Mouse (Mus musculus) small intestine, adult 2 months (tissue): ENCODE data around the gene Mansc4. TPM values are rescaled to one million over a fixed set of nuclear protein-coding genes. Genes with fewer than 3 reads are reported as not detected.
A peak's percentile ranks its signal among the peaks of the same experiment; 100 is the strongest.

Source experiments
- H3K27ac ChIP-seq: fragments of 200-500 bp; 2 replicates; pipeline ENCODE4 v1.5.1; 2012; ENCODE audit warnings: low read depth, low read length, control low read depth, inconsistent platforms; ENCODE audit not compliant: insufficient read depth
- H3K27me3 ChIP-seq: fragments of 200-500 bp; 2 replicates; pipeline ENCODE4 v1.6.1; 2012; ENCODE audit warnings: mild to moderate bottlenecking, moderate library complexity, low read length, inconsistent platforms; ENCODE audit not compliant: control insufficient read depth, insufficient read depth
- H3K36me3 ChIP-seq: fragments of 200-500 bp; 2 replicates; pipeline ENCODE4 v1.6.1; 2012; ENCODE audit warnings: mild to moderate bottlenecking, low read length, control low read depth, inconsistent platforms; ENCODE audit not compliant: control insufficient read depth, insufficient read depth
- H3K4me1 ChIP-seq: fragments of 200-500 bp; 2 replicates; pipeline ENCODE4 v1.6.1; 2012; ENCODE audit warnings: low read length, inconsistent platforms, mixed read lengths; ENCODE audit not compliant: control insufficient read depth, insufficient read depth, insufficient read length
- H3K4me3 ChIP-seq: fragments of 200-500 bp; 2 replicates; pipeline ENCODE4 v1.5.1; 2012; ENCODE audit warnings: low read depth, mild to moderate bottlenecking, control low read depth, inconsistent platforms, low read length, moderate library complexity
- CTCF ChIP-seq: fragments of 200-500 bp; IDR thresholded peaks from 2 replicates; pipeline ENCODE4 v1.5.1; 2012; ENCODE audit warnings: low read depth, mild to moderate bottlenecking, control low read depth, inconsistent platforms, low read length, moderate library complexity, mixed read lengths; ENCODE audit not compliant: insufficient replicate concordance, insufficient read length; ENCODE audit errors: extremely low read depth
- POLR2A ChIP-seq: fragments of 200-500 bp; IDR thresholded peaks from 2 replicates; pipeline ENCODE4 v1.6.1; 2012; ENCODE audit warnings: low read depth, mild to moderate bottlenecking, control low read depth, inconsistent platforms, low read length, moderate library complexity
- WGBS: fragments of 180-500 bp; shearing (Covaris S2); methylation state at CpG from one replicate; pipeline ENCODE4 v1.1.7; 2018; 5-methylcytosine and 5-hydroxymethylcytosine counted together
- polyA plus RNA-seq: library from polyadenylated mRNA; depleted of rRNA; stranded (reverse); fragments of >200 nt; gene quantifications from 2 replicates; pipeline ENCODE4 v1.2.3, GENCODE M21; 2012; rRNA removed

Gene Mansc4
- polyA plus RNA-seq, 1 experiment, result 0.24 TPM

DNA sequence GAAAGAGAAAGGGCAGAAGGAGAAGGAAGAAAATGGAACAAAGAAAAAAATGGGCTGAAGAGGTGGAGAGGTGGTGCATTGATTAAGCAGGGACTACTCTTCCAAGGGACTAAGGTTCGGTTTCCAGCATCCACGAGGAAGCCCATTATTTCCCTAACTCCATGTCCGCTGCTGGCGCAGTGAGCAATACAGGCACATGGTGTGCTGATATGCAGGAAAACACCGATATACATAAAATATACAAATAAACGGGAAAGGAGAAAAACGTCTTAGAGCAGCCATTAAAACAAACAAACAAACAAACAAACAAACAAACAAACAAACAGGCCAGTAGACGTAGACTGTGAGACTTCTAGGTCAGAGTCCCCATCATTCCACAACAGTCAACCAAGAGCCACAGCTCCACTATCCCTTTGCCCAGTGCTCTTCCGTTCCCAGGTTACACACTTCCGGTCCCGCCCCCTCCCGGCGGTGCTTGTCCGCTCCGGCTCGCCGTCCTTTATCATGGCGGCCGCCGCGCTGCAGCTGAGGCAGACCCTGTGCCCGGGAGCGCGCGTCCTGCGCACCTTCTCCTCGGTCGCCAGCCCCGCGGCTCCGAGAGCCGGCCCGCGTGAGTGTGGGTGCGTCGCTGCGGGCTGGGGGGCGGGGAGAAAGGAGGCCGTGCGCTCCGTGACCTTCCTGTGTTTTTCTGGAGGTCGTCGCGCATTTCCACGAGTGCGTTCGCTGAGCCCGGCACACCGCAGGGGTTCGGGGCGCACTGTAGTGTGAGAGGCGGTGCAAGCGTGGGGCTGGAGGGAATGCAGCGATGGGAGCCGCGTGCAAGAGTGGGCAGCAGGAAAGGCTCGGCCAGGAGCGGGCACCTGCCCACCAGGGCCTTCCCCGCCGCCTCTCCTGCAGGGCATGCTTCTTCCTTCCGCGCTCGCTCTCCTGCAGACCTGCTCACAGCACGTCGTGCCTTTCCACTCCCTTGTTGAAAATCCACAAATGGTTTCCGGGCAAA is 44.2 kb downstream of the Mansc4 start, which contains the start of gene Mrps35:
TSS of gene Mrps35 (plus strand) at position 474 of the 1,000 bp plus-strand sequence.
- 2% methylated on average over 66 of the region's 66 CpGs for WGBS
- TF ChIP-seq CTCF (no peak), POLR2A (peak; percentile 88)
- peaks cover 9% of the 10 kb centered on the region for H3K36me3 ChIP-seq
- peak within 1 kb of the TSS; percentile 56 for H3K27ac ChIP-seq
- peak within 1 kb of the TSS; percentile 78 for H3K4me3 ChIP-seq
- peaks cover 6% of the 10 kb centered on the region; the same call in 1 of the 2 replicates for H3K4me1 ChIP-seq
- H3K27me3 ChIP-seq, result no peaks in the 10 kb centered on the region

DNA sequence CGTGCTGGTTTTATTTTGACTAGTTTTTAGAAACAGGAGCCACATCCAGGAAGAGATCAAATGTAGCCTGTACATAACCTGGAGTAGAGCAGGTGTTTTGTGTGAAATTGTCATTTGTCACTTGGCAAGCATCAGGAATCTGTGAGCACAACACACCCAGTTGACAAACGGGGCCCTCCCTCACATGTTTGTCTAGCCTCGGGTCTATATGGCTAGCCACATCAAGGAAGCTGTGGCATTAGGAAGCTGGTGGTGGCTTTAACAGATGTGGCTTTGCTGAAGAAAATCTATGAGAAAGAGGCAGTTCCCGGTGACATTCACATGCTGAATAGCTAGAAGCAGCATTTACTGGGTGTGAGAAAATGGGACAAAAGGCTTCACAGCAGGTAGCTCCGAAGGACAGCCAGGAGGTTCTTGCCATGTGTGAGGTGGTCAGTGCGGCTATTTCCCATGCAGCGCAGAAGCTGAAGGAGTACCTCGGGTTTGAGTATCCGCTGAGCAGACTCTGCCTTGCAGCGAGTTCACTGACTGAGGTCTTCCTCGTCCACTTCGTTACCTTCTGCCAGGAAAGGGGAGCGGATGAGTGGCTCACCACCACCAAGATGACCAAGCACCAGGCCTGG is 54.4 kb downstream of the Mansc4 start, which contains the start of gene Rep15:
TSS of gene Rep15 (plus strand) at position 282 of the 623 bp plus-strand sequence.
- Histone ChIP-seq H3K27ac (peak within 1 kb of the TSS; percentile 5; the same call in 1 of the 2 replicates), H3K4me3 (peak within 1 kb of the TSS; percentile 37), H3K36me3 (peaks cover 14% of the 10 kb centered on the region), H3K27me3 (no peaks in the 10 kb centered on the region), H3K4me1 (no peaks in the 10 kb centered on the region)
- no peak for TF ChIP-seq CTCF
- no peak for TF ChIP-seq POLR2A
- 70% methylated on average over 13 of the region's 13 CpGs for WGBS

- Histone ChIP-seq H3K27ac (no peak overlapping the region), H3K4me1 (no peaks in the 10 kb centered on the region), H3K27me3 (no peaks in the 10 kb centered on the region), H3K4me3 (no peak overlapping the region), H3K36me3 (peaks cover 20% of the 10 kb centered on the region)
- no peak for TF ChIP-seq CTCF
- no peak for TF ChIP-seq POLR2A
- 88% methylated on average over 15 of the region's 15 CpGs for WGBS
These were observed 56.5 kb downstream of the Mansc4 start for GRCm38 (mm10) chr6:147030096-147030885.

DNA sequence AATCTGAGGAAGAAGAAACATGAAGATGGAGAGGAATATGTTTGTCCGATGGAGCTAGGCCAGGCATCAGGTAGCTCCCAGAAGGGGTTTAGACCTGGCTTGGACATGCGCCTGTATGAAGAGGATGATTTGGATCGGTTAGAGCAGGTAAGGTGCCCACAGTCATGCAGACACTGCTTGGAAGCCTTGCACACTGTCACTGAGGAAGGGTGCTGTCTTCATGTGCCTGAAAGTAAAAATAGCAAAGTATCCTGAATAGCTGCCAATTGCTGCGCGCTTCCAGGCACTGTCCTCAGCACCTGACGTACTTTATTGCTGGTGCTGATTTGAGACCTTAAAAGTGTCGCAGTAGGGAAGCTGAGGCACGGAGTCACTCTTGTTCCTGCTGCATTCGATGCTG is 57.2 kb downstream of the Mansc4 start:
- no peak overlapping the region for H3K4me3 ChIP-seq
- no peaks in the 10 kb centered on the region for H3K4me1 ChIP-seq
- peaks cover 21% of the 10 kb centered on the region for H3K36me3 ChIP-seq
- TF ChIP-seq POLR2A (no peak), CTCF (no peak)
- no peak overlapping the region for H3K27ac ChIP-seq
- 92% methylated on average over 9 of the region's 9 CpGs for WGBS
- H3K27me3 ChIP-seq, result no peaks in the 10 kb centered on the region

DNA sequence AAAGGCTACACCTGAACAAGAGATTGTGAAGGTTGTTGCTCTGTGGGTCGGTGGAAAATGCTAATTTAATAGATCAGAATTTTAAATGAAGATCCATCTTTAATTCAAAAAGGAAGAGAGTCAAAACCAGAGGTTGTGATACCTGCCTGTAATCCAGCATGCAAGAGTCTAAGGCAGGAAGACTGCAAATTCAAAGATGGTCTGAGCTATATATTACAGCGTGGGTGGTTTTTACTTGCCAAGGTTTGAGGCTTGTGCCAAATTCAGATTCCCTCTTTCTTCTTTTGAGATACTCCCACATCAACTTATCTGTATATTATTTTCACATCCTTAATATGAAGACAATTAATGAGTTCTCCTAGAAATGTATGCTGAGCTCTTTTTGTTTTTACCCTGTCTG is 58.4 kb downstream of the Mansc4 start:
- H3K4me1 ChIP-seq, result no peaks in the 10 kb centered on the region
- H3K27ac ChIP-seq, result no peak overlapping the region
- no peak overlapping the region for H3K4me3 ChIP-seq
- TF ChIP-seq POLR2A (no peak), CTCF (no peak)
- H3K36me3 ChIP-seq, result peaks cover 21% of the 10 kb centered on the region
- H3K27me3 ChIP-seq, result no peaks in the 10 kb centered on the region
- WGBS, result 88% methylated on average over 2 of the region's 2 CpGs

Other genes starting within 250 kb of the Mansc4 start
- gene Smco2, start 236.9 kb downstream of the Mansc4 start, polyA plus RNA-seq, result not detected in 2 replicates
- gene Ppfibp1, start 198.5 kb downstream of the Mansc4 start, polyA plus RNA-seq, result 1.6 and 3.3 TPM in 2 replicates
- not detected in 2 replicates for gene 1700034J05Rik, start 132.6 kb downstream of the Mansc4 start, polyA plus RNA-seq
- gene Rep15, start 54.4 kb downstream of the Mansc4 start, polyA plus RNA-seq, result 5.7 and 6.3 TPM in 2 replicates
- 3.8 and 7.7 TPM in 2 replicates for gene Mrps35, start 44.3 kb downstream of the Mansc4 start, polyA plus RNA-seq
- gene Klhl42, start 4.3 kb upstream of the Mansc4 start, polyA plus RNA-seq, result 3.9 and 6.4 TPM in 2 replicates
- 0.32 and 0.41 TPM in 2 replicates for gene Pthlh, start 177.2 kb upstream of the Mansc4 start, polyA plus RNA-seq